Mouse (Mus musculus) olfactory bulb, adult 2 months (tissue): ENCODE measurements around the gene Nrxn3.

Source experiments
- CTCF ChIP-seq: fragments of 200-500 bp; IDR thresholded peaks from 2 replicates; pipeline ENCODE4 v1.5.1; 2012; ENCODE audit warnings: low read depth, mild to moderate bottlenecking, low read length, moderate library complexity; ENCODE audit not compliant: insufficient read depth
- POLR2A ChIP-seq: fragments of 200-500 bp; IDR thresholded peaks from 2 replicates; pipeline ENCODE4 v1.6.1; 2012; ENCODE audit warnings: mild to moderate bottlenecking, low read depth, low read length, moderate library complexity; ENCODE audit not compliant: insufficient read depth

DNA sequence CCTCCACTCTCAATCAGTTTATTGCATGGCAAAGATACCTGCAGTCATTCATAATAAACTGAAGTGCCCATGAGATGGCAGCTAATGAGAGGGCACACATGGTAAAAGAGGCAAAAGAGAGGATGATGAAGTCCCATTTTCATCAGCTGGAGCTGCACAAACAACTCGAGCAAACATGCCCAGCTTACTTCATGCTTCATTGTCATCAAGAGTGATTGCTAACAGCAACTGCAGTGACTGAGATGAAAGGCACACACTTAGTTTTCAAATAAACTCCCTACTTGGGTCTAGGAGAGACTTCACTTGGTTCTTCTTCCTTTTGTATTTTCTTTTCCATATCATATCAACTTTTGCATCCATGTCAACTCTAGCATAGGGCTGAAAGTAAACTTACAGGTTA, 1318.4 kb downstream of the Nrxn3 start:
- no peak for TF ChIP-seq CTCF
- no peak for TF ChIP-seq POLR2A
